Mouse (Mus musculus): ENCODE results near the gene Ctf2.

DNA sequence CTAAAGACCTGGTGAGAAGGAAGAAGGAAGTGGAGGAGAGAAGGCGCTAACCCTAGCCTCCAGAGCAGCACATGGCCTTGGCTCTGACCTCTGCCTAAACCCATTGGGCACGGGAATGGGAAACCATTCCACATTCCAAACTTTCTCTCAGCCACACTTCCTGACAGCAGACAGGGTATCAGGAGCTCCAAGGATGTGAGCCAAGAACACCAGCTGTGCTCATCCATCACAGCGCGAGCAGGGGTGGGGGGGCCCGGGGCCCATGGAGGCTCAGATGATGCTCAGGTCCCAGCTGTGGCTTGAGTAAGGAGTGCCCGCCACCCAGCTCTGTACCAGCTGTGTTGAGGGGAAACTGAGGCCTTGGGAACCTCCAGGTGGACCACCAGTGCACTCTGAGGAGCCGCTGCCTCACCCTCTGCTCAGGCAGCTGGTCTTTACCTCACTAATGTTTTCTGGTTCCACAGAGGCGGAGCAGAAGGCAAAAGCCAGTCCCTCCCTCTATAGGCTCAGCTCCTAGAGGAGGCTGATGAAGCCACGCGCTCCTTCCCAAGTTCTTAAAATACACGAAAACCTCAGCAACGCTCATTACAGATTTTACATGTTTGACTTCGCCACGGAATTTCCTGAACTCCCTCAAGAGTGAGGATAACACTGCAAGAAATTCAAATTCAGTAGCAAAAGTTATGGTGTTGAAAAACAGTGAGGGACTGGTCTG, 46.5 kb downstream of the Ctf2 start:
- TF ChIP-seq MAZ (IDR thresholded peaks at IDR 0.05; ENCODE audit: low read depth, low read length) (no peak), POLR2A (IDR thresholded peaks at IDR 0.05; ENCODE audit: low read depth, low read length) (no peak)

All from CH12.LX (cell line).